Mouse (Mus musculus): ENCODE measurements at regions not wholly inside any gene's neighbourhood (a gene's known extent, or its start where the extent isn't known, plus 50 kb on each side); places are given as distances from the start of the nearest gene placed in this dataset.

DNA sequence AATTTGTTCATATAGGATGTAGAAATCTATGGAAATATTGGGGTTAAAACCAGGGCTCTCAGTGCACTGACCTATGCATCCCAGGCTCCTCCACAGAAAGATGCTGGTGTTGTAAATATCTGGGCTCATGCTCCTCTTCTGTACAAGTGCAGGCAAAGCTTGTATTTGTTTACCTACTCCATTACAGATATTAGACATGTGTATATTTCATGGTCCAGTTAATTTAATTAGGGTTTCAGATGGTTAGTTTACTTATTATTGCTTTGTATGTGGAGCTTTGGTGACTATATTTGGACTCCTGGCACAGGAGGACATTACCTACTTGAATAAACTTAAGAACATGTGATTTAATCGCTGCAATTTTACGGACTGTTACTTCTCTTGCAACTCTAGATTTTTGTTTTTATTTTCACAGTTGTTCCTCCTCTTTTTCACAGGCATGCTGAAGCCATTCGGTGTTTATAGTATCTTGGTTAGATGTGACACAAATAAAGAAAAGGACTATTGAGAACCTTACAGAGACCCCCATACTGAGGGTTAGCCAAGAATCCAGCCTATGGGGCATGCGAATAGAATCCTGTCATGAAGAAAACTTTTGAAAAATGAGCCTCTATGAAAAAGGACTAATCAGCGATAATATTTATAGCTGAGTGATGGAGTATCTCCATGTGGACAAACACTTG, 738.4 kb downstream of the Gm21833 start:
- in situ Hi-C loops (cut with MboI, MseI) = no loop called here

GRCm38 (mm10) chr16:83579082-83579481, 750.9 kb downstream of the Gm21833 start:
- in situ Hi-C loops (cut with MboI, MseI) = loop anchor here (10.0 kb wide), 1 partner anchor 64 kb away; no protein-coding TSS in a partner anchor

- in situ Hi-C loops (cut with MboI, MseI) = no loop called here
These were observed 778.6 kb downstream of the Gm21833 start for GRCm38 (mm10) chr16:83606804-83607203.

DNA sequence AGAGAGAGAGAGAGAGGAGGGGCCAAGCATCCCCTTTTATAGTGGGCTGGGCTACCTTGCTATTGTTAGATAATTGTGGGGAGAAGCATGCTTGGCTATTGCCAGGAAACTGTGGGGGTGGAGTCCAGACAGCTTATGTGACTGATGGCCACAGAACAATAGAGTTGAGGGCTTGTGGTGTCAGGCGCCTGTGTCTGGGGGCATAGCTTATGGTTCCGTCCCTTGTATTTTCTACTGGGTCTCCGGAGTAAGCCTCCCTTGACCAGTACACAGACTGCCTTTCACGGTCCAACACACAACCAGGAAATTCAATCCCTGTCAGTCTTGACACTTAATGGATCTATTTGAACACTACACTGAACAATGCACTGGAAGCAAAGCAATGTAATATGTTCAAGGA, 781.1 kb downstream of the Gm21833 start:
- in situ Hi-C loops (cut with MboI, MseI) = no loop called here

Data from T-helper 1 cell (primary cell).